Mouse (Mus musculus): ENCODE results near the gene Smpd2.

The Smpd2 gene

GRCm38 (mm10) chr10:41488877-41489276, 1.3 kb downstream of the Smpd2 start:
- DNase-seq (ENCODE audit: low spot score in 2 of 2) = no peak

- no peak for DNase-seq (ENCODE audit: low spot score in 2 of 2)
These were observed 3.5 kb downstream of the Smpd2 start for GRCm38 (mm10) chr10:41486506-41487170.

GRCm38 (mm10) chr10:41485778-41486177, 4.4 kb downstream of the Smpd2 start:
- no peak for DNase-seq (ENCODE audit: low spot score in 2 of 2)

GRCm38 (mm10) chr10:41482446-41482845, 7.7 kb downstream of the Smpd2 start:
- DNase-seq (ENCODE audit: low spot score in 2 of 2) = no peak

- DNase-seq (ENCODE audit: low spot score in 2 of 2) = no peak
These were observed 9.0 kb downstream of the Smpd2 start for GRCm38 (mm10) chr10:41480938-41481880.

- DNase-seq (ENCODE audit: low spot score in 2 of 2) = no peak
These were observed 10.2 kb downstream of the Smpd2 start for GRCm38 (mm10) chr10:41479961-41480360.

GRCm38 (mm10) chr10:41477278-41478181, 12.6 kb downstream of the Smpd2 start:
- peak; percentile 39 to 68 for DNase-seq (ENCODE audit: low spot score in 2 of 2)

- no peak for DNase-seq (ENCODE audit: low spot score in 2 of 2)
These were observed 13.2 kb downstream of the Smpd2 start for GRCm38 (mm10) chr10:41477018-41477277.

GRCm38 (mm10) chr10:41476171-41477017, 13.8 kb downstream of the Smpd2 start, which contains the start of gene Mical1:
Mical1 (plus strand) TSS chr10:41476314.
- peak; percentile 30 to 35 for DNase-seq (ENCODE audit: low spot score in 2 of 2)

- no peak for DNase-seq (ENCODE audit: low spot score in 2 of 2)
These were observed 15.2 kb downstream of the Smpd2 start for GRCm38 (mm10) chr10:41474981-41475391.

- no peak for DNase-seq (ENCODE audit: low spot score in 2 of 2)
These were observed 16.2 kb downstream of the Smpd2 start for GRCm38 (mm10) chr10:41473782-41474468.

- DNase-seq (ENCODE audit: low spot score in 2 of 2) = no peak
These were observed 17.1 kb downstream of the Smpd2 start for GRCm38 (mm10) chr10:41472962-41473481.

- DNase-seq (ENCODE audit: low spot score in 2 of 2) = no peak
These were observed 17.6 kb downstream of the Smpd2 start for GRCm38 (mm10) chr10:41472534-41472933.

GRCm38 (mm10) chr10:41470693-41471092, 19.5 kb downstream of the Smpd2 start:
- DNase-seq (ENCODE audit: low spot score in 2 of 2) = no peak

- DNase-seq (ENCODE audit: low spot score in 2 of 2) = no peak
These were observed 22.8 kb downstream of the Smpd2 start for GRCm38 (mm10) chr10:41467325-41467724.

GRCm38 (mm10) chr10:41464401-41464955, 25.7 kb downstream of the Smpd2 start:
- no peak for DNase-seq (ENCODE audit: low spot score in 2 of 2)

- no peak for DNase-seq (ENCODE audit: low spot score in 2 of 2)
These were observed 29.0 kb downstream of the Smpd2 start for GRCm38 (mm10) chr10:41461057-41461722.

- no peak for DNase-seq (ENCODE audit: low spot score in 2 of 2)
These were observed 29.7 kb downstream of the Smpd2 start for GRCm38 (mm10) chr10:41460501-41460900.

GRCm38 (mm10) chr10:41459990-41460389, 30.2 kb downstream of the Smpd2 start:
- DNase-seq (ENCODE audit: low spot score in 2 of 2) = no peak
